Mouse (Mus musculus) stomach, embryonic 15.5 days (tissue): ENCODE data around the gene Tfpi. TPM values are rescaled to one million over a fixed set of nuclear protein-coding genes. Genes with fewer than 3 reads are reported as not detected.

Experiments used
- ATAC-seq: fragments of 200-750 bp; cut with Nextera tagmentation; 2 replicates; pipeline ENCODE4 v1.8.0; 2017; ENCODE audit warnings: low read depth, moderate number of reproducible peaks, moderate TSS enrichment; ENCODE audit not compliant: insufficient read depth, low FRiP score
- H3K27ac ChIP-seq: fragments of 300-500 bp; sonication (generic); 2 replicates; pipeline ENCODE4 v1.5.1; 2015; ENCODE audit warnings: mild to moderate bottlenecking, inconsistent platforms
- H3K27me3 ChIP-seq: fragments of 300-500 bp; sonication (generic); replicated peaks from 2 replicates; pipeline ENCODE4 v1.6.1; 2015; ENCODE audit warnings: inconsistent platforms
- H3K36me3 ChIP-seq: fragments of 300-500 bp; sonication (generic); 2 replicates; pipeline ENCODE4 v1.6.1; 2015; ENCODE audit warnings: inconsistent platforms
- H3K4me1 ChIP-seq: fragments of 300-500 bp; sonication (generic); 2 replicates; pipeline ENCODE4 v1.6.1; 2015; ENCODE audit warnings: inconsistent platforms
- H3K4me2 ChIP-seq: fragments of 300-500 bp; sonication (generic); 2 replicates; pipeline ENCODE4 v1.6.1; 2015; ENCODE audit warnings: mild to moderate bottlenecking, inconsistent platforms
- H3K4me3 ChIP-seq: fragments of 300-500 bp; sonication (generic); replicated peaks from 2 replicates; pipeline ENCODE4 v1.5.1; 2015; ENCODE audit warnings: inconsistent platforms
- H3K9ac ChIP-seq: fragments of 300-500 bp; sonication (generic); 2 replicates; pipeline ENCODE4 v1.6.1; 2015; ENCODE audit warnings: inconsistent platforms
- H3K9me3 ChIP-seq: fragments of 300-500 bp; sonication (generic); 2 replicates; pipeline ENCODE4 v1.6.1; 2016; ENCODE audit warnings: inconsistent platforms
- WGBS: fragments of 180-500 bp; shearing (Covaris S2); methylation state at CpG from one replicate; pipeline ENCODE4 v1.1.7; 2015; 5-methylcytosine and 5-hydroxymethylcytosine counted together
- polyA plus RNA-seq: library from polyadenylated mRNA; unstranded; fragments of >200 nt; fragmentation: Nextera tagmentation; extraction: Ambion mirVana; gene quantifications from 2 replicates; pipeline ENCODE4 v1.2.1, GENCODE M21; 2015

The Tfpi gene
- polyA plus RNA-seq, 1 experiment from 2014 or later, result 47.4 TPM

DNA sequence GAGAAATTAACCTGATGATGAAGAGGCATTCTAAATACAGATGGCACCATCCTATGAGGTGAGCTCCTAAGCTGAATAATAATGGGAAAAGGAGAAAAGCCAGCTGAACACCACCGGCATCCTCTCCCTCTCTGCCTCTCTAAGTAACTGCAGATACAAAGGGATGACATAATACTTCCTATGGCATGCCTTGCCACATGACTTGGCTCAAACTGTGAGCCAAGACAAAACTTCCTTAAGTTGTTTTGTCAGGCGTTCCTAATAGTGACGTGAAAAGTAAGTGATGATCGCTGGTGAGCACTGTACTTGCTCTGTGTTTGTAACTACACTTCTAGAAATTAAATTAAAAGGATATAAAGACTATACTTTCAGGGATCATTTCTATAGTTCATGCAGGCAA, 27.7 kb upstream of the Tfpi start:
- no peaks in the 10 kb centered on the region for H3K4me1 ChIP-seq
- H3K4me3 ChIP-seq, result no peak overlapping the region
- no peaks in the 10 kb centered on the region for H3K9me3 ChIP-seq
- H3K27me3 ChIP-seq, result no peaks in the 10 kb centered on the region
- H3K9ac ChIP-seq, result no peak overlapping the region
- H3K36me3 ChIP-seq, result no peaks in the 10 kb centered on the region
- no peak for ATAC-seq
- no peak overlapping the region for H3K27ac ChIP-seq
- WGBS, result 65% methylated on average over 4 of the region's 4 CpGs
- no peak overlapping the region for H3K4me2 ChIP-seq

GRCm38 (mm10) chr2:84498921-84499320, 22.3 kb upstream of the Tfpi start:
- Histone ChIP-seq H3K9ac (no peak overlapping the region), H3K4me3 (no peak overlapping the region), H3K9me3 (no peaks in the 10 kb centered on the region), H3K4me1 (no peaks in the 10 kb centered on the region), H3K36me3 (no peaks in the 10 kb centered on the region), H3K27me3 (no peaks in the 10 kb centered on the region), H3K27ac (no peak overlapping the region), H3K4me2 (no peak overlapping the region)
- no peak for ATAC-seq
- WGBS, result 62% methylated on average over 3 of the region's 3 CpGs

- Histone ChIP-seq H3K9me3 (no peaks in the 10 kb centered on the region), H3K9ac (no peak overlapping the region), H3K36me3 (no peaks in the 10 kb centered on the region), H3K4me3 (no peak overlapping the region), H3K27ac (no peak overlapping the region), H3K27me3 (no peaks in the 10 kb centered on the region), H3K4me1 (no peaks in the 10 kb centered on the region), H3K4me2 (no peak overlapping the region)
- no peak for ATAC-seq
- WGBS, result 78% methylated on average over 3 of the region's 3 CpGs
Measured at GRCm38 (mm10) chr2:84495108-84495507, 18.5 kb upstream of the Tfpi start.

GRCm38 (mm10) chr2:84493626-84494025, 17.1 kb upstream of the Tfpi start:
- no peak overlapping the region for H3K4me3 ChIP-seq
- H3K9ac ChIP-seq, result no peak overlapping the region
- H3K36me3 ChIP-seq, result no peaks in the 10 kb centered on the region
- no peaks in the 10 kb centered on the region for H3K4me1 ChIP-seq
- H3K9me3 ChIP-seq, result no peaks in the 10 kb centered on the region
- 84% methylated on average over 2 of the region's 2 CpGs for WGBS
- H3K27me3 ChIP-seq, result no peaks in the 10 kb centered on the region
- no peak overlapping the region for H3K27ac ChIP-seq
- no peak for ATAC-seq
- no peak overlapping the region for H3K4me2 ChIP-seq

GRCm38 (mm10) chr2:84491715-84492114, 15.1 kb upstream of the Tfpi start:
- no peak overlapping the region for H3K4me3 ChIP-seq
- no peak overlapping the region for H3K4me2 ChIP-seq
- H3K27me3 ChIP-seq, result no peaks in the 10 kb centered on the region
- no peak for ATAC-seq
- H3K36me3 ChIP-seq, result no peaks in the 10 kb centered on the region
- H3K27ac ChIP-seq, result no peak overlapping the region
- H3K9ac ChIP-seq, result no peak overlapping the region
- no peaks in the 10 kb centered on the region for H3K9me3 ChIP-seq
- H3K4me1 ChIP-seq, result no peaks in the 10 kb centered on the region
- WGBS, result 85% methylated on average over 1 of the region's 1 CpGs

GRCm38 (mm10) chr2:84487705-84488291, 11.2 kb upstream of the Tfpi start:
- no peak overlapping the region for H3K27ac ChIP-seq
- 56% methylated on average over 9 of the region's 9 CpGs for WGBS
- no peak overlapping the region for H3K4me3 ChIP-seq
- no peaks in the 10 kb centered on the region for H3K9me3 ChIP-seq
- H3K27me3 ChIP-seq, result no peaks in the 10 kb centered on the region
- H3K4me1 ChIP-seq, result no peaks in the 10 kb centered on the region
- no peaks in the 10 kb centered on the region for H3K36me3 ChIP-seq
- H3K9ac ChIP-seq, result no peak overlapping the region
- ATAC-seq, result no peak
- H3K4me2 ChIP-seq, result no peak overlapping the region

DNA sequence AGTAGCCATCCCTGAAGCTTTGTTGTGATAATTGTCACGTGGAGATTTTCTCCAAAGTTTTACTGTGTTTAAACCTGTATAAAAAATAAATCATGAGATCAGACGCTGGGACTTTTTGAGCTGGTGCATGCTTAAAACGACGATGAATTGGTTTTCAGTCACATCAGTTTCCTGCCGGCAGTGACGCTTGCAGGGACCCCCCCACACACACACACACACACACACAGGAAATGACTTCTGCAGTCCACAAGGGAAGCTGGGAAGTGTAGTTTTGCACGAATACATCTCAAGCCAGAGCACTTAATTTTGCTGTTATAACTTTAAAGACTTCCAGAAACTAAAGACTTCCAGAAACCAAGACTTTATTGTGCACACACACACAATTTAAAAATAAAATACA, 5.3 kb upstream of the Tfpi start:
- H3K27ac ChIP-seq, result no peak overlapping the region
- no peaks in the 10 kb centered on the region for H3K36me3 ChIP-seq
- H3K4me2 ChIP-seq, result peak overlapping the region; percentile 36
- H3K9ac ChIP-seq, result no peak overlapping the region
- H3K4me3 ChIP-seq, result no peak overlapping the region
- ATAC-seq, result no peak; the same call in 1 of the 2 replicates
- WGBS, result 15% methylated on average over 7 of the region's 7 CpGs
- H3K9me3 ChIP-seq, result no peaks in the 10 kb centered on the region
- no peaks in the 10 kb centered on the region for H3K4me1 ChIP-seq
- H3K27me3 ChIP-seq, result no peaks in the 10 kb centered on the region

- H3K27ac ChIP-seq, result no peak overlapping the region
- no peaks in the 10 kb centered on the region for H3K27me3 ChIP-seq
- H3K9me3 ChIP-seq, result no peaks in the 10 kb centered on the region
- no peak overlapping the region for H3K9ac ChIP-seq
- no peaks in the 10 kb centered on the region for H3K36me3 ChIP-seq
- H3K4me3 ChIP-seq, result no peak overlapping the region
- no peak for ATAC-seq
- H3K4me1 ChIP-seq, result no peaks in the 10 kb centered on the region
- peak overlapping the region; percentile 9; the same call in 1 of the 2 replicates for H3K4me2 ChIP-seq
- 17% methylated on average over 3 of the region's 3 CpGs for WGBS
Measured at GRCm38 (mm10) chr2:84479036-84479435, 2.5 kb upstream of the Tfpi start.

- no peaks in the 10 kb centered on the region for H3K27me3 ChIP-seq
- H3K9me3 ChIP-seq, result no peaks in the 10 kb centered on the region
- no peak overlapping the region for H3K27ac ChIP-seq
- H3K9ac ChIP-seq, result no peak overlapping the region
- no peak overlapping the region for H3K4me3 ChIP-seq
- ATAC-seq, result no peak
- H3K4me2 ChIP-seq, result no peak overlapping the region
- 90% methylated on average over 6 of the region's 6 CpGs for WGBS
- no peaks in the 10 kb centered on the region for H3K36me3 ChIP-seq
- H3K4me1 ChIP-seq, result no peaks in the 10 kb centered on the region
Measured at GRCm38 (mm10) chr2:84477759-84478158, 1.2 kb upstream of the Tfpi start.

- no peaks in the 10 kb centered on the region for H3K27me3 ChIP-seq
- H3K9me3 ChIP-seq, result no peaks in the 10 kb centered on the region
- H3K9ac ChIP-seq, result no peak overlapping the region
- 15% methylated on average over 3 of the region's 3 CpGs for WGBS
- H3K4me2 ChIP-seq, result peak overlapping the region; percentile 53
- no peaks in the 10 kb centered on the region for H3K36me3 ChIP-seq
- H3K27ac ChIP-seq, result peak overlapping the region; percentile 49
- H3K4me1 ChIP-seq, result no peaks in the 10 kb centered on the region
- peak overlapping the region; percentile 38 for H3K4me3 ChIP-seq
- no peak for ATAC-seq
Measured at GRCm38 (mm10) chr2:84476131-84476530, 444 bp downstream of the Tfpi start.

GRCm38 (mm10) chr2:84475601-84476000, 974 bp downstream of the Tfpi start:
- 15% methylated on average over 1 of the region's 1 CpGs for WGBS
- Histone ChIP-seq H3K36me3 (no peaks in the 10 kb centered on the region), H3K27me3 (no peaks in the 10 kb centered on the region), H3K4me1 (no peaks in the 10 kb centered on the region), H3K4me2 (peak overlapping the region; percentile 53), H3K4me3 (peak overlapping the region; percentile 38), H3K9me3 (no peaks in the 10 kb centered on the region), H3K9ac (no peak overlapping the region), H3K27ac (peak overlapping the region; percentile 49)
- no peak for ATAC-seq

GRCm38 (mm10) chr2:84474651-84475050, 1.9 kb downstream of the Tfpi start:
- Histone ChIP-seq H3K9ac (no peak overlapping the region), H3K4me1 (no peaks in the 10 kb centered on the region), H3K4me2 (no peak overlapping the region), H3K27ac (no peak overlapping the region), H3K36me3 (no peaks in the 10 kb centered on the region), H3K4me3 (no peak overlapping the region), H3K27me3 (no peaks in the 10 kb centered on the region), H3K9me3 (no peaks in the 10 kb centered on the region)
- 15% methylated on average over 6 of the region's 6 CpGs for WGBS
- no peak for ATAC-seq

DNA sequence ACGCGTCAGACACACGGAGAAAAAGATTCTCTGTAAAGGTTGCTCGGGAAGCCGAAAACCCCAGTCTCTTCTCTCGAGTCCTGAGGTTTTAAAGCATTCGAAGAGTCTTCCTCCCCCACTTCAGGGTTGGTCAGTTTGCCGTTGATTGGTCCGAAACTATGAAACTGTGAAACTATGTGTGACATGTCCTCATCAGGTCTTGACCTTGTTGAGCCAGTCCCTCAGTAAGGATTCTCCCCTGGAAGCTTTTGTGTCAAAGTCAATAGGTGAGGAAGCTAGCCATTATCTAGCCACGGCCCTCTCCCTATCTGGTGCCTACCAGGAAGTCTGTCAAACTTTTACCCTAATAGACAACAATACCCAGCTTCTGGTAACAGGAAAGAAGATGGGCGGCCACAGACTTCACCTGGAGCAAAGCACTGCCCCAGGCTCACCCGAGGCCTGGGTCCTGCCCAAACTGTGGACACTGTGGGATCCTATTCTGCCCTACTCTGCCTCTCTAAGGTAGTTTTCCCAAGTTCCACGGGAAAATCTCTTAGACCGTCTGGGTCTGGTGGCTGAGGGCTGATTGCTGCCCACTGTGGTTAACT, 2.5 kb downstream of the Tfpi start:
- 72% methylated on average over 14 of the region's 14 CpGs for WGBS

More for the DNA sequence above, 2.5 kb downstream of the Tfpi start:
- Histone ChIP-seq H3K27me3 (no peaks in the 10 kb centered on the region), H3K4me2 (no peak overlapping the region), H3K4me3 (no peak overlapping the region), H3K9ac (no peak overlapping the region), H3K9me3 (no peaks in the 10 kb centered on the region), H3K27ac (no peak overlapping the region), H3K36me3 (no peaks in the 10 kb centered on the region), H3K4me1 (no peaks in the 10 kb centered on the region)
- ATAC-seq, result no peak
